Mouse (Mus musculus) gastrocnemius, postnatal 14 days (tissue): ENCODE measurements around the gene Cpne8. TPM values are rescaled to one million over a fixed set of nuclear protein-coding genes. Genes with fewer than 3 reads are reported as not detected.
"Not testable (repeated sequence)": the region's sequence is repeated elsewhere in the genome, so short reads cannot be mapped to it uniquely, and the experiment has no call there.

Experiments used
- DNase-seq: peaks from one replicate; pipeline ENCODE4 v3.0.0; 2021; ENCODE audit warnings: mixed read lengths
- intact Hi-C: fragments of 180-260 bp; cut with DNase I; formaldehyde crosslinking; loops from one replicate; pipeline ENCODE4 v1.15.1; 2025; ENCODE audit warnings: low total_unique reads
- total RNA-seq, 2 experiments: library from RNA; stranded (reverse); gene quantifications; 2 replicates each; pipeline ENCODE4 v1.2.3; 2021

Cpne8 gene
- total RNA-seq, 2 experiments from 2014 or later, result 3.6 to 4.1 TPM

- DNase-seq, result no peak
- intact Hi-C loops, result no loop called here
These were observed 166.5 kb downstream of the Cpne8 start for GRCm38 (mm10) chr15:90512769-90513168.

DNA sequence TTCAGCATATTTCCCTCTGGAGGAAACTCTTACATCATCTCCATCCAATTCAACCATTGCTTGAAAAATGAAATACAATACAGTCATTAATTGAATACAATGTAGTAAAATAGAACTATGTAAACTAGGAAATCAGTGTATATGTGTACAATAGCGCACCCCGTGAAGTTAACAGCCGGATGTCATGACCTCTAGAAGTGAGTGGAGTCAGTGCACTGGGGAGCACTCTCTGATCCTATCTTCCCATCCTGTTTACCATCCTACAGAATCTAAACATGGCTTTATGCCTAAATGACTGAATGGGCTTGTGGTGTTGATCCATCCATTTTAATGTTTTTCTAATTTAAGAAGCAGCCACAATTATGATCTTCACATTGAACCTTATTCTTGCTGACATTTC is 182.2 kb downstream of the Cpne8 start:
- DNase-seq, result no peak
- intact Hi-C loops, result no loop called here

DNA sequence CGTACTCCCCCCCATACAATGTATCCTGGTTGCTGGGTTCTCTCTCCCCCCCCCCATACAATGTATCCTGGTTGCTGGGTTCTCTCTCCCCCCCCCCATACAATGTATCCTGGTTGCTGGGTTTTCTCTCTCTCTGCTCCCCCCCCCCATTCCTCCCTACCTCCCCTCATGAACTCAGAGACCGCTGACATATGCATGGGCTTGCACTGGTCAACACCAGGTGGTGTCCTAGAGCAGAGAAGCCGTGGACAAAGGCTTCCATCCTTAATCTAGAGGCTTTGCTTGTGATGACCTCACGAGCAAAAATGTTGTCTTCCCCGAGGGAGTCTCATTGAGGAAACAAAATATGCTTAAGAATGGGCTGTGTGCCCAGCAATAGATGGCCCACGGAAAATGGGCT is 187.7 kb downstream of the Cpne8 start:
- intact Hi-C loops, result no loop called here
- DNase-seq, result no peak

DNA sequence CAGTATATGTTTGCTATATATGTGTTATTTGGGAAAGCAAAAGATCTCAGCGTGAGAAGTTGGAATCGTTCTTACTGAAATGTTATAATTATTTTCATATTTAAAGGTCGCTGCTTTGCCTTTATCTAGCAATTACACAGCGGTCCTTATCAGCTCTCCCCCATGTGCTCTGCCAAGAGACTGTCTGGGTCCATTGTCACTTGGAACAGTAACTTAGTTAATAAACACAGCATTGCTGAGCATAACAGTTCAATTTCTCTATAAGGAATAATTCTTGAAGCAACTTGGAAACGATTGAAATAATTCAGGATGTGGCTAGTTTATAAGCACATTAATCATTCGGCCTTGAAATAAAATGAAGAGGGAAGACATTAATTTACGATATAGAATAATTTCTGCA is 189.0 kb downstream of the Cpne8 start:
- DNase-seq, result no peak
- intact Hi-C loops, result no loop called here

GRCm38 (mm10) chr15:90470561-90470960 is 208.7 kb downstream of the Cpne8 start:
- intact Hi-C loops, DNase-seq: not testable (repeated sequence)

- no peak for DNase-seq
- intact Hi-C loops, result no loop called here
These were observed 216.0 kb downstream of the Cpne8 start for GRCm38 (mm10) chr15:90463281-90463680.

GRCm38 (mm10) chr15:90446076-90446475 is 233.2 kb downstream of the Cpne8 start:
- intact Hi-C loops, result no loop called here
- no peak for DNase-seq
